Mouse (Mus musculus) liver, adult (tissue): Measurements from ENCODE around the gene Trappc3.

Experiments
- GATA4 ChIP-seq: IDR thresholded peaks from 2 replicates; pipeline ENCODE4 v1.6.1; 2014; ENCODE audit warnings: mild to moderate bottlenecking, low read length; ENCODE audit not compliant: insufficient replicate concordance

Trappc3 gene

DNA sequence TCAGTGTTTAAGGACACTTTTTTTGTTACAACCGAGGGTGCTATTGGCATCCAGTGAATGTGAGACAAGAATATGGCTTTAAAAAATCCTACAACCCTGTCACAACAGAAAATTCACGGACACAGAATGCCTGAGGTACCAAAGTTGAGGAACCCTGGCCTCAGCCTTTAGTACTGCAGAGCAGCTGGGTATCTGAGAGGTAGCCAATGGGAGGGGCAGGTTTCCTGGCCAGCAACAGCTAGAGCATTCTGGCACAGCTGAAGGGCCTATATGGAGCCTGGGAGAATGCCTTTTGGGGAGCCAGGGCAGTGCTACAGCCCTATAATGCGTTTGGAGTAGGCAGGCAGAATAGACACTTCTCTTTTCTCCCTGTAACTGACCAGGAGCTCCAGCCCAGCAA is 3.1 kb upstream of the Trappc3 start:
- no peak for TF ChIP-seq GATA4

DNA sequence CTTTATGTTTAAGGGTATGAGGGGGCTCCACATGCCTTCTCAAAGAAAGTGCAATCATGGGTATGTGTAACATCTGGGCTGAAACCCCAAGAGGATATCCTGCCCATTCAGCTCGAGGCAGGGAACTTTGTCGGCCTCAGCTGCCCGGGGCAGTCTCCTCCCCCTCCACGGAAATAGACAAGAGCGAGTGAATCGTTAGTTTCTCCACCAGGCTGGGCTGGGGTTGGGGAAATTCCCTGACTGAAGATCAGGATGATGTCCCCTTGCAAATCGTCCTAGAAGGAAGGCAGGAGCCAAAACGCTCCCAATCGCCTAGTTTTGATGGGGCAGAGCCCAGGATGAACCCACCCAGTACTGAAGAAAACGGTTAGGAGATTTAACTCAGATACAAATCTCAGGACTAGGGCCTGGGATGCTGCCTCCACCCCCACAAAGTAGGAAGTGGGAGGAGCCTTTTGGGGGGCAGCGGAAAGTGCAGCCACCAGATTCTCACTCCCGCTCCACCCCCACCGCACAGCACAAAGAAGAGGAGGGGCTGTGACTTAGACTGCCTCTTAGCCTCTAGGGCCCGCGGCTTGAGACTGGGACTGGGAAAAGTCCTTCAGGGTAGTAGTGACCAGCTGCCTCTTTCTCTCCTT is 2.5 kb upstream of the Trappc3 start:
- no peak for TF ChIP-seq GATA4

DNA sequence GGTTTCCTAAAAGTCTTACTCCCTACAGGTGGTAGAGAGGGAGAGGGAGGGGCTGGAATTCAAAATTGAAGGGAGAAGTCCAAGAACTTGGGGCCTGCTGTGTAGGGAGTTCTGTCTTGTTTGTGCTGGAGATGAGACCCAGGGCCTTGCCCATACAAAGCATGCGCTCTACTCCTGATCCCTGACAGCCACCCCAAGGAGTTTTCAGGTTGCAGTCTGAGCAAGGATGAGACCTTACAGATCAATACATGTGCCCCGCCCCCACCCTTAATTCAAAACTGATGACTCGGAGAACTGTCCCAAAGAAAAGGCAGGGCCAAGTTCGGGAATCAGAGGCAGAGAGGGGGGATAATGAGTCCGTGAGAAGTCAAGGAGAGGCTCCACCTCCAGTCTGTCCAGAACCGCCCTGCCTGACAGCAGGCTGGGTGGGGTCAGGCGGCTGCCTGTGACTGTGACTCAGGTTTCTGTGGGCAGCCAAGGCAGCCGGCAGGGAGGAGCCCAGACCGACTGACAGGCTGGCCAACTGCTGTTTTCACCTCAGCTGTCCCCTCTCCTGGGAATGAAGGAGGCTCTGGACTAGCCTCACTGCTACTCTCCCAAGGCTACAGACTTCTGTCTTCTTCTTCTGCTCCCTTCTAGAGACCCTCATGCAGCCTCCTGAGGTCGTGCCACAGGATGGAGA is 1.5 kb upstream of the Trappc3 start:
- TF ChIP-seq GATA4, result no peak

DNA sequence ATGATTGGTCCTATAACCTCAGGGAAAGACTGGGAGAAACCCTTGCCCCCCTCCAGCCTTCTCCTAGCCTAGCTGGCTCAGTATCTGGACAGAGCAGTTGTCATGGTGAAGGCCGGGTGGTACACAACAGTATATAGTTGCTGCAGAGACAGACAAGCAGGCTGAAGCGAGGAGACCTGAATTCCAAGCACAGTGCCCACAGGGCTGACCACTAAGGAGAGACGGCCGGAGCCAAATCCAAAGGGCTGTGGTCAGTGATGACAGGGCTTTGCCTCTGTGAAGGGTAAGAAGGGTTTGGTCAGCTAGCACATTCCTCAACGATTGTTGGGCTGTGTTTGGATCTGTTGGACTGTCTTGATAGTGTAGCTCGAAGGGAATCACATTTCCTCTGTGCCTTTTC is 859 bp upstream of the Trappc3 start:
- TF ChIP-seq GATA4, result no peak

DNA sequence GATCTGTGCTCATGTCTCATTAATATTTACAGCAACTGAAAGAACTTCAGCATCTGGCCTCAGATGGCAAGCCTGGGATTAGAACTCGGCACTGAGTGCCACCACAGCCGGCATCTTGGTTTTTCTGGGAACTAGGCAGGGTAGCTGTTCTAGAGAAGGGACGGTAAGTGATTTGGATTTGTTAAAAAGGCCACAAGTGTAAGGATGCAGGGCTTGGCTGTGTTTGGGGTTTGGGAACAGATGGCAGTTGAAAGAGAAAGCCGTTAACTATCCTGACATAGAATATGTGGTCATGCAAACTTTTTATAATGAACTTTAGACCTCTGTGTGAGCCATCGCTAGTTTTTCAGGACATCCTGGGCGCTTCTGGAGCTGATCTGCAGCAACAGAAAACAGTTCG is 450 bp upstream of the Trappc3 start:
- no peak for TF ChIP-seq GATA4

DNA sequence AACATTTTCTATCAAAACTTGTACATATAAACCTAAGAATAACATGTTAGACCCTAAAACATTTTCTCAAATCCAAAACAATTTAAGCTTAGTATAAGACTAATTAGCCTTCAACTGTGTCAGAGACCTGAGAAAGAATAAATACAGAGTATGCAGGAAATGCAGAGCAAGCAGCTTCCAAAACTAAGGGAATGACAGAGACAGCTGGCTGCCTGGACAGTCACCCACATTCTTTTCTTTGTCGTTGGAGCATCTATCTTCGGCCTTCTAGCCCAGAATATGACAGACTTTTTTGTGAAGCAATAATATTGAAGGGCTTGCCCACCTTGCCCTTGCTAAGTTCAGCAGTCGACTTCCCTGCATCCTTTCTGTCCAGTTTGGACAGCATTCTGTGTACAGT is 7.2 kb downstream of the Trappc3 start:
- no peak for TF ChIP-seq GATA4

DNA sequence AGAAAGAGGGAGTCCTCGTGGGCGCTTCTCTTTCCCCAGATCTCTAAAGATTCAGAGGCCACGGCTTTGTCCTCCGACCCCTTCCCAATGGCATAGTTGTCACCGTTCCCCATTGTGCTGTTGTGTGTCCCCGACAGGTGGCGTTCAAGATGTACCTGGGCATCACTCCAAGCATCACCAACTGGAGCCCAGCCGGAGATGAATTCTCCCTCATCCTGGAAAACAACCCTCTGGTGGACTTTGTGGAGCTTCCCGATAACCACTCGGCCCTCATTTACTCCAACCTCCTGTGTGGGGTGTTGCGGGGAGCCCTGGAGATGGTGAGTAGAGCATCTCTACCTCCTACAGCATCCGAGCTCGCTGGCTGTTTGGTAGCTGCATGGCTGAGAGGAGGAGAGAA is 11.6 kb downstream of the Trappc3 start:
- no peak for TF ChIP-seq GATA4

DNA sequence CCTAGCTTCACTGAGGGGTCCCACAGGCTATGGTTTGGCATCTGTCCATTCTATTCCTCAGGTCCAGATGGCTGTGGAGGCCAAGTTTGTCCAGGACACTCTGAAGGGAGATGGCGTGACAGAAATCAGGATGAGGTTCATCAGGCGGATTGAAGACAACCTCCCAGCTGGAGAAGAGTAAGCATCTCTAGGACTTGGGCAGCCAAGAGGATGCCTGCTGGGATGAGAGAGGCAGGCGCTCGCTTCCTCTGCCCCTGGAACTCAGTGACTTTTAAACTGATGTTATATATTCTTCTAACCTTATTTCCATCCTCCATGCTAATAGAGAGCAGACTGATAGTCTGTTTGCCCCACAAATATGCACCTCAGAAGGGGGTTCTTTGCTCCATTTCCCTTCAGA is 13.0 kb downstream of the Trappc3 start:
- TF ChIP-seq GATA4, result no peak

DNA sequence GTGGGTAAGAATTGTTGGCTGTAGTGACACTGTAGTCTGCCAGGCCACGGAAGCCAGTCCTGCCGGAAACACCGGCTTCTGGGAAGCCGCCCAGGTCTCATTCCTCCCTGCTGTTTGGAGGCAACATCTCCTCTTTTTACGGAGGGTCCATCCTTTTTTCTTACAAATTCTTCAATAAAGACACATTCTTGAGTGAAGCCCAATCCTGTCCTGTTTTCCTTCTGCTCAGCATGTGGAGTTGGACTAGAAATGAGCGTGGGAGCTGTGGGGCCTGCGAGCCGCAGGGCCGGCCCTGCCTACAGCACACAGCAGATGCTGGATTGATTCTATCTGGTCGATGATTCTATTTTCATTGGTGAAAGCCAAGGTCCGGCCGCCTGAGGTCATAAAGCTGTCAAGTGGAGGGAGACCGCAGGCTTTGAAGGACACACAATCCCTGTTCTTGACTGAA is 13.6 kb downstream of the Trappc3 start:
- no peak for TF ChIP-seq GATA4

DNA sequence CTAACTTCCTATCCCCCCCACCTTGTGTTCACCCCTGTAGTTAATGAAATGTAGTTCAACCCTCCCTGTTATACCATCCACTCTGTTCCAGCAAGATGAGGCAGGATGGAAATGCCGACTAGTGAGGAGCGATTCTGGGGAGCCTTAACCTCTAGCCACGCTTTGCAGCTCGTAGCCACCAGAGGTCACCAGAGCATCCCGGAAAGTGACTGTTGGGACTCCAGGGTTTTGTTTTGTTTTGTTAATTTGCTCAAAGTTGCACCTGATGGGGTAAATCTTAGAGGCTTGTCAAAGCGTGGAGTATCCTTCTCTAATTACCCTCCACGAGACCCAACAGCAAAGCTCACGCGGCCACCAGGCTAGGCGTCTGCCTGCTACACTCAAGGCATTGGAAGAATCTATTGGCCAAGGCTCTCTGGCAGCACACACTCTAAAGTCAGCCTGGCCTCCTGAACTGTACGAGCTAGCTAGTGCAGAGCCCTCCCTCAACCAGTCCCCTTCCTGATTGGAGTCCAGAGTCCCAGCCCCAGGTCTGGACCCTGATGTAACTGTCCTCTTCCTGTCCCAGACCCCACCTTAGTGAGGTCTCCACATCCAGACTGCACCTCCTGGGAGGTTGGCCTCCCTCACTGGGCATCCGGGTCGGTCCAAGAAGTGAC is 15.9 kb downstream of the Trappc3 start:
- TF ChIP-seq GATA4, result no peak

DNA sequence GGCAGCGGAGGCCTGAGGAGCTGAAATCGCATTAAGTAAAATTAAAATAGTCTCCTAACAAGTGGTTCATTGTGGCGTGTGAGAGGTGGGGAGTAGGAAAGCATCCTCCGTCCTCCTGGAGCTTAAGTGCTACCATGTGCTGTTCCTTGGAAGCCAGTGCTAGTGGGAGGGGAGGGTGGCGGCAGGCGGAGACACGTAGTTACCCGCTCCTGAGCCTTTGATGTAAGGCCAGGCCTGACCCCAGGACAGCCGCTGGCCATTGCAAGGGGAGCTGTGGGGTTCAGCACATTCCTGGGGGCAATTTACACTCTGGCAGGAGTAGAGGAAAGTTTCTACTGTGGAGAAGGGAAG is 16.4 kb downstream of the Trappc3 start:
- no peak for TF ChIP-seq GATA4

DNA sequence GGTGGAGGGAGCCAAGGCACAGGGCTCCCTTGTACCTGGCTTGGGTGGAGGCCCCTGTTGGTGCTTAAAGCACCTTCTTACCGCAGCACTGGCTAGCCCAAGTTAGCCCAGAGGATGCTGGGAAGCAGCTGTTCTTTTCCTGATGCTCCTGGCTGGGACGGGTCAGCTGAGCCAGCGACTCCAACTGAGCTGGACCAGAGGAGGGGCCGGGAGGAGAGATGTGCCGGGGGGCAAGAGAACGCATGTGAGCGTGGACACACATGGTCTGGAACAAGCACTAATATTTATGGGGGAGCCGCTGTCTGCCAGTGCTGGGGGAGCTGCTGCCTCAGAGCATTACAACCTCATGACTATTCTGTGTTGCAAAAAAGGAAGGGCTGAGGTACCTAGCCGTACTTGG is 16.8 kb downstream of the Trappc3 start:
- TF ChIP-seq GATA4, result no peak

DNA sequence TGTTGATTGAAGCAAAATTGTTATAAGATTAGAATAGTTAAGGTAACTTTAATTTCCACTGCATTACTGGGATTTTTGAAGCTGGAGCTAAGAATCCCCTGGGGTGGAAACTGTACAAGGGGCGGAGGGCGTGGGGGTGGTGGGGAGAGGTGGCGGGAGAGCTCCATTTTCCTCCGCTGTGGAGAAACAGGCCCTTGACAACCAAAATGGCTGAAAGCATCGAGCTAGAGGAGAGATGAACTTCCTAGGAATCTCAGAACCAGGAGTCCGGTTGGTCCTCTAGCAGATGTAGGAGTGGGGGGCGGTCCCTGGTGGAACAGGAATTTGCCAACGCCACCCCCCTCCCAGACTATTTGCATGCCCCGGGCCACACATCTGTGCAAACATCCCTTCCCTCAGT is 19.6 kb downstream of the Trappc3 start:
- no peak for TF ChIP-seq GATA4

DNA sequence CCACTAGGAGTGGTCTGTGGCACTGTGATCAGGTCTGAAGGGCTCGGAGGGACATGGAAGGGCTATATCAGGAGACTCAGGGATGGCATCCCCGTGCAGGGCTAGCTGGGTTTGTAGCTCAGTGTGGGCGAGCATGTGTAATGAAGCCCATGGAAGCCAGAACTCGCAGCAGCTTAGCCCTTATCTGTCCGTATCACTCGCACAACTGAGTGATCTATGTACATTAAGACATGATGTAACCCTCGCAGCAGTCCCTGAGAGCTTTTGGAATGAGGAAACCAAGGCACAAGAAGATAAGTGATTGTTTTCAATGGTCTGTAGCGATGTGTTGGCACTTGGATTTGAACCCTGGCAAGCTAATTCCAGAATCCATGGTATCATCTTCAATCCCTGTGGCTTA is 21.5 kb downstream of the Trappc3 start:
- TF ChIP-seq GATA4, result no peak

DNA sequence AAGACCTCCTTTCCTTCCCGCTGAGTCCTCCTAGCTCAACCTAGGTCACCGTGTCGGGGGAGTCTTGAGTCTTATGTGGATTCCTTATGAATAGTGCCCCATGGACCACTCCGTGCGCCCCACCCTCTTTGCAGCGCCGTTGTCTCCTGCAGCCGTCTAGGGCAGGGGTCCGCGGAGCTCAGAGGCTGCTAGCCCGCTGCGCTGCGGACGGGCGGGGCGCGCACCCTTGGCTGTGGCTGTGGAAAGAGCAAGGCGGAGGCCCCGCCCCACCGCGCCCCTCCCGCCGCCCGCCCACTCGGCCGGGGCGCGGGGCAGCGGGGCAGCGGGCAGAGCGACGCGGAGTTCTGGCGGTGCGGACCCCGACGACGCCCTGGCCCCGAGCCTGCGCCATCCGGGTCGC is 24.4 kb downstream of the Trappc3 start, which contains the start of gene Col8a2:
Gene Col8a2, plus strand, starts transcription at position 302 of the 400 bp plus-strand sequence.
- TF ChIP-seq GATA4, result no peak

DNA sequence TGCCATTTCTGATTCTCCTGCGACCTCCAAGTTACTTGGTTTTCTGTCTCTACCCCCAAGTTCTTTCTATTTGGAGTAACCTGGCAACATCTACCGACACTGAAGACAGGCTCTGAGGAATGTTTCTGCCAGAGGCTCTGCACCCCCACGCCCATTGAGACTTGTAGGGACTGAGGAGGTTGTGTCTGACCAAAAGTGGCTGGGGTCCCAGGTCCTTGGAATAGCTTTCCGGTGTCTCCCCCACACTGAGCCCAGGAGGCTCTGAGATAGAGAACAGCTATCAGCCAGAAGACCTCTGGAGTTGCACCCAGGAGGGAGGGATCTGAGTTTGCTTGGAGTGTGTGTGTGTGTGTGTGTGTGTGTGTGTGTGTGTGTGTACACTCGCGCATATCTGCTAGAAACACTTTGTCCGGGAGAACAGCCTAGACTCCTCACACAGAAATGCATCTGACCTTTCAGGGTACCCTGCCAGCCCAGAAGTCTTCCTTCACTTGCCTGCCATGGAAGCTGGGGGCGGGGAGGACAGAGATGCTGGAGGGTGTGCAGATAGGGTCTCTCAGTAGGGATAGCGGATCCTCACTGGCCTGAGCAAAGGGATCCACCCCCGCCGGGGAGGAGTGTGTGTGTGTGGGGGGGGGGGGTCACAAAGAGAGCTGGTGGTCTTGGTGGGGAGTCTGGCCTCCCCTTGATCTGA is 25.3 kb downstream of the Trappc3 start:
- no peak for TF ChIP-seq GATA4

DNA sequence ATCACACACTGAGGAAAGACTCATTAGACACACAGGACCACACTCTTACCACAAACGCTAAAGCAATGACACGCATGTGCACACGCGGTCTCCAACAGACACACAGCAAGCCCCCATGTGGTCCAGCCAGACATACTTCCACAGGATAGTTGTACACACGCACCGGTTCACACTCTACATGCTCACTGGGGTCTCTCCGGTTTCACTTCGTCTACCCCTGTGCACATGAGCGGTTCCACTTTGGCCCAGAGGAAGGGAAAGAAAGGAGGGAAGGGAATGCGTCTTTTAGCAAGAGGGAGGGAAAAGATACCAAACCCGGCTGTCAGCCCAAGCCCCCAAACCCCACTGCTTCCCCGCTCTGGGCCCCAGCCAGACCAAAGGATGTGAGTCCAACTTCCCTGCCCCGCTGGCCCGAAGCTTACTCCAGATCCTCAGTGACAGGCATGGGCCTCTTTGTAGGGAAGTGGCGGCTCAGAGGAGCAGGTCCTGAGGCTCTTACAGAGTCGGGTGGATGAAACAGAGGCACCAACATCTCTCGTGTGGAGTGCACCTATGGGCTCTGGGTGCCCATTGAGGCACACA is 26.1 kb downstream of the Trappc3 start:
- TF ChIP-seq GATA4, result no peak
